Mouse (Mus musculus) thymus, postnatal 14 days (tissue): ENCODE results near the gene Shisa2.
"Not testable (repeated sequence)": the region's sequence is repeated elsewhere in the genome, so short reads cannot be mapped to it uniquely, and the experiment has no call there.

Experiments
- DNase-seq: peaks from one replicate; pipeline ENCODE4 v3.0.0; 2021

Shisa2 gene

GRCm38 (mm10) chr14:59625158-59625805, at the start of gene Shisa2:
TSS of gene Shisa2 (plus strand) at chr14:59625308.
- peak; percentile 65 for DNase-seq

- no peak for DNase-seq
Measured at GRCm38 (mm10) chr14:59576385-59576784, 48.7 kb upstream of the Shisa2 start.

- peak; percentile 45 for DNase-seq
Measured at GRCm38 (mm10) chr14:59590614-59591013, 34.5 kb upstream of the Shisa2 start.

GRCm38 (mm10) chr14:59591901-59592300, 33.2 kb upstream of the Shisa2 start:
- no peak for DNase-seq

- no peak for DNase-seq
Measured at GRCm38 (mm10) chr14:59592593-59592992, 32.5 kb upstream of the Shisa2 start.

- no peak for DNase-seq
Measured at GRCm38 (mm10) chr14:59594988-59595387, 30.1 kb upstream of the Shisa2 start.

GRCm38 (mm10) chr14:59597398-59598259, 27.5 kb upstream of the Shisa2 start, which contains the start of gene Cdadc1:
TSS of gene Cdadc1 (minus strand) at chr14:59597959.
- peak; percentile 96 for DNase-seq

- DNase-seq = no peak
Measured at GRCm38 (mm10) chr14:59598260-59598627, 26.9 kb upstream of the Shisa2 start.

- peak; percentile 24 for DNase-seq
Measured at GRCm38 (mm10) chr14:59604002-59604645, 21.0 kb upstream of the Shisa2 start.

GRCm38 (mm10) chr14:59605671-59606353, 19.3 kb upstream of the Shisa2 start:
- peak; percentile 76 for DNase-seq

GRCm38 (mm10) chr14:59607021-59607420, 18.1 kb upstream of the Shisa2 start:
- no peak for DNase-seq

GRCm38 (mm10) chr14:59612920-59613625, 12.0 kb upstream of the Shisa2 start:
- DNase-seq = peak; percentile 70

- not testable (repeated sequence) for DNase-seq
Measured at GRCm38 (mm10) chr14:59614149-59614548, 11.0 kb upstream of the Shisa2 start.

- no peak for DNase-seq
Measured at GRCm38 (mm10) chr14:59616802-59617201, 8.3 kb upstream of the Shisa2 start.

GRCm38 (mm10) chr14:59624326-59624885, 702 bp upstream of the Shisa2 start:
- DNase-seq = no peak

GRCm38 (mm10) chr14:59625806-59626364, 777 bp downstream of the Shisa2 start:
- no peak for DNase-seq

GRCm38 (mm10) chr14:59626711-59627110, 1.6 kb downstream of the Shisa2 start:
- no peak for DNase-seq

GRCm38 (mm10) chr14:59627142-59627680, 2.1 kb downstream of the Shisa2 start:
- no peak for DNase-seq

- no peak for DNase-seq
Measured at GRCm38 (mm10) chr14:59627823-59628222, 2.7 kb downstream of the Shisa2 start.

- no peak for DNase-seq
Measured at GRCm38 (mm10) chr14:59629308-59629707, 4.2 kb downstream of the Shisa2 start.

- no peak for DNase-seq
Measured at GRCm38 (mm10) chr14:59630096-59630495, 5.0 kb downstream of the Shisa2 start.
